Mouse (Mus musculus): ENCODE results near the gene Adgrg5. TPM values are rescaled to one million over a fixed set of nuclear protein-coding genes. Genes with fewer than 3 reads are reported as not detected.

Adgrg5 gene
- polyA plus RNA-seq, 1 experiment from 2014 or later = 0.25 TPM

DNA sequence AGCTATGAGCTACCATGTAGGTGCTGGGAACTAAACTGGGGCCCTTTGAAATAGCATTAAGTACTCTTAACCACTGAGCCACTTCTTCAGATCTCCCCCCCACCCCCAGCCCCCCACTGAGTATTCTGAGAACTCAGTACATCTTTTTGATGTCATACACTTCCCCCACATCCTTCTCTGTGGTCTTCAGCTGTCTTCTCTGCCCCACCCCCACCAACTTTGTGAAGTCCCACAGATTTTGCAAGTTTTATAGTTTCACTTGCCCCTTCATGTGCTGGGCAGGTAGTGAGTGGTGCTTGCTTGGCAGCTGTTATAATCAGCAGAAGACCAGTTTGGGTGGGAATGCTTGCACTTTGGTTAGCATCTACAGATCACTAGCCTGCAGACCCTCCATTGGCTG is 4.2 kb upstream of the Adgrg5 start:
- H3K36me3 ChIP-seq = no peaks in the 10 kb centered on the region
- H3K4me3 ChIP-seq = no peak overlapping the region
- H3K27ac ChIP-seq (replicated peaks) = no peak overlapping the region
- ATAC-seq (ENCODE audit: low FRiP score, low read depth) = no peak
- H3K27me3 ChIP-seq = peaks cover 9% of the 10 kb centered on the region
- no peaks in the 10 kb centered on the region for H3K9me3 ChIP-seq
- no peak overlapping the region for H3K9ac ChIP-seq
- H3K4me1 ChIP-seq (replicated peaks) = peaks cover 36% of the 10 kb centered on the region
- H3K4me2 ChIP-seq = no peak overlapping the region

DNA sequence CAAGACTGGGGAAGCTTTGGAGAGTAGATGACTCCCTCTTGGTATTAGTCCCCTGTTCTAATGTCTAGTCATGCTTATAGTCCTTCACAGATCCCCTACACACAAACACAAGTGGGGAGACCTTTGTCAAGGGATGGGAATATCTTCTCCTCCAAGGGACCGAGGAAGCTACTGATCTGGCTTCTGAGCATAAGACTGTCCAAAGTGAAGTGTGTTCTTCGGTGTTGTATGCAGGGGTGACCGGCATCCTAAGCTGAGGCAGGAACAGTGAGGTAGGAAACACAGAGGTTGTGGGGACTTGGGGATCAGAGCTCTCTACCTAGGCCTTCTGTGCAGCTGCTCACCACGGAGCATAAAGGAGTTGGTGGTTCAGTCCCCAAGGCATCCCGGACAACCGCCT is 1.3 kb upstream of the Adgrg5 start:
- Histone ChIP-seq H3K27me3 (peaks cover 9% of the 10 kb centered on the region), H3K36me3 (no peaks in the 10 kb centered on the region), H3K4me3 (no peak overlapping the region), H3K9ac (no peak overlapping the region), H3K9me3 (no peaks in the 10 kb centered on the region), H3K4me2 (no peak overlapping the region), H3K4me1 (replicated peaks) (peaks cover 14% of the 10 kb centered on the region), H3K27ac (replicated peaks) (no peak overlapping the region)
- ATAC-seq (ENCODE audit: low FRiP score, low read depth) = no peak
- WGBS = 71% methylated on average over 6 of the region's 6 CpGs

DNA sequence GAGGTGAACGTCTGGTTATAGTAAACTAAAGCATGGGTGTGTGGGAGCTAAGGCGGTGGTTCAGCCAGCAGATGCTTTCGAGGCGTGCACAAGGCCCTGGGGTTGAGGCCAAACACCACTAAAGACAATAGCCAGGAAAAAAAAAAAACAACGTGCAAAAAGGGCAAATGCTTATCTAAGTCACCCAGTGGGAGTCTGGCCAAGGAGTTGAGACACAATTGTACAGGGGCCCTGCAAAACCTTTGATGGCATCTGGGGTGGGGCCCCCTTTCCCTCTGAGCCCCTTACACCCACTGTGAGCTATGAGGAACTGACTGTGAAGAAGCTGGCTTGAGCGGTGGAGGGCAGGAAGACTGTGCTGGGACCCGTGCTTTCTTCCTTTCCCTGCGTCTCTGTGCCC is 892 bp upstream of the Adgrg5 start:
- no peaks in the 10 kb centered on the region for H3K36me3 ChIP-seq
- WGBS = 23% methylated on average over 8 of the region's 8 CpGs
- no peak for ATAC-seq (ENCODE audit: low FRiP score, low read depth)
- no peak overlapping the region for H3K9ac ChIP-seq
- no peak overlapping the region for H3K27ac ChIP-seq (replicated peaks)
- peaks cover 9% of the 10 kb centered on the region for H3K4me1 ChIP-seq (replicated peaks)
- H3K4me2 ChIP-seq = no peak overlapping the region
- H3K27me3 ChIP-seq = peaks cover 8% of the 10 kb centered on the region
- no peaks in the 10 kb centered on the region for H3K9me3 ChIP-seq
- H3K4me3 ChIP-seq = no peak overlapping the region

DNA sequence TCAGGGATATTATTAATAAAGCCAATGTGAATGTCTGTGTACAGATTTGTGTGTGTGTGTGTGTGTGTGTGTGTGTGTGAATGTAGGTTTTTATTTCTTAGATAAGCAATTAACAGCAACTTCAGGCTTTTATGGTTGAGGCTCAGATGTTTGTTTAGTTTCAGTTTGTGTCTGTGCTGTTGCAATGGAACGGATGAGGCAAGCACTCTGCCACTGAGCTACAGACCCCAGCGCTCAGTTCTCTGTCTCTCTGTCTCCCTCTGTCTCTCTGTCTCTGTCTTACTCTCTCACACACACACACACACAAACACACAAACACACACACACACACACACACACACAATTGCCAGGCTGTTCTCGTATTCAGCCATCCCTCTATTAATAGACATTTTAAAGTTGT is 4.7 kb downstream of the Adgrg5 start:
- H3K27me3 ChIP-seq = no peaks in the 10 kb centered on the region
- 81% methylated on average over 3 of the region's 3 CpGs for WGBS
- no peaks in the 10 kb centered on the region for H3K4me1 ChIP-seq (replicated peaks)
- no peak overlapping the region for H3K9ac ChIP-seq
- no peak overlapping the region for H3K27ac ChIP-seq (replicated peaks)
- H3K4me3 ChIP-seq = no peak overlapping the region
- no peak for ATAC-seq (ENCODE audit: low FRiP score, low read depth)
- no peaks in the 10 kb centered on the region for H3K36me3 ChIP-seq
- no peak overlapping the region for H3K4me2 ChIP-seq
- no peaks in the 10 kb centered on the region for H3K9me3 ChIP-seq

DNA sequence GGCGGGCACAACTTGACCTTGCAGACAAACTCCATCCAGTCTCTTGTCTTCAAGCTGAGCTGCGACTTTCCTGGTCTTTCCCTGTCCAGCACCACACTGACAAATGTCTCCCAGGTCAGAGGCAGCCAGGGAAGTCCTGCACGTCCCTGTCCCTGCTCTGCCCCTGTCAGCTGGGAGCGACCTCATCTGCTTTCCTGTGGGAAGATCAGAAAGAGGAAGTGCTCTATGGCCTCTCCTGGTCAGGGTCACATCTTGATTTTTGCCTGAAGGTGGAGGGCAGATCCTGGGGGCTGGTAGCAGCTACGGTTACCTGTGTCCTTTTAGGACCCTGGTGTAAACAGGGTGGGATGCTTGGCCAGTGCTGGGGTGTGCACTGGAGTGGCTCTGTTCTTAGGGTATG is 10.4 kb downstream of the Adgrg5 start:
- no peak overlapping the region for H3K27ac ChIP-seq (replicated peaks)
- no peak for ATAC-seq (ENCODE audit: low FRiP score, low read depth)
- WGBS = 64% methylated on average over 5 of the region's 5 CpGs

DNA sequence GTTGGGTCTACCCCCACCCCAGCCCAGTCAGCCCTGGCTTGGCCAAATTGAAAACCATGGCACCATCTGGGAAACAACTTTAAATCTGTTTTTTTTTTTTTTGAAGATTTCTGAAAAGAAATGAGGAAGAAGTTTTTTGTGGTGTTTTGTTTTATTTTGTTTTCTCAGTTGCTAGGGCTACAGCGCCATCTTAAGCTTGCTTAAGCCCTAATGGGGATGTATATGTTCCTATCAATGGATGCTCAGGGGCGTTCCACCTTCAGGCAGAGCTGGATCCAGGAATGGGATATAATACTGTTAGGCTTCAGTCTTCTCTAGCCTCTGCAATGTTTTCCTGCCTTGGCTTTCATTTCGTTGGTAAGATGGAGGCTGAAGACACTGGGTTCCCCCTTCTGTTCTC is 11.7 kb downstream of the Adgrg5 start:
- Histone ChIP-seq H3K36me3 (no peaks in the 10 kb centered on the region), H3K4me2 (no peak overlapping the region), H3K27ac (replicated peaks) (no peak overlapping the region), H3K27me3 (no peaks in the 10 kb centered on the region), H3K4me1 (replicated peaks) (no peaks in the 10 kb centered on the region), H3K4me3 (no peak overlapping the region), H3K9me3 (no peaks in the 10 kb centered on the region), H3K9ac (no peak overlapping the region)
- WGBS = 82% methylated on average over 3 of the region's 3 CpGs
- no peak for ATAC-seq (ENCODE audit: low FRiP score, low read depth)

More for the DNA sequence above, 10.4 kb downstream of the Adgrg5 start:
- no peaks in the 10 kb centered on the region for H3K9me3 ChIP-seq
- H3K4me2 ChIP-seq = no peak overlapping the region
- H3K27me3 ChIP-seq = no peaks in the 10 kb centered on the region
- no peaks in the 10 kb centered on the region for H3K36me3 ChIP-seq
- no peaks in the 10 kb centered on the region for H3K4me1 ChIP-seq (replicated peaks)
- no peak overlapping the region for H3K9ac ChIP-seq
- H3K4me3 ChIP-seq = no peak overlapping the region

DNA sequence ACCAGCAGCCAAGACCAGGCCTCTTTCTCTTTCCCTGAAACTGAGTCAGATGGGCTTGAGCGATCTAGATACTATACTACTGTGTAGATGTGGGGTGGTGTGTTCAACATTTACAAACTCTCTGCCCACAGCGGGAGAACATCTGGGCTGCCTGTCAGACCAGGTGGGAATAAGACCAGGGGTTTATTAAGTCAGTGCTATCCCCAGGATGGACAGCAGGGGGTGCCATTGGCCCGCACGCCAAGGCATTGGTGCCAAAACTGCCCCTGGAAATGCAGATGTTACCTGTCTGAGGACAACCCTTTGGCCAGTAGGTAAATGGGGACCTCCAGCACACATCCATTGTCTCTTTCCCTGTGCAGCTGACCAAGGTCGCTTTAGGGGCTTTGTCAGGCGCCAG is 19.1 kb downstream of the Adgrg5 start:
- no peak overlapping the region for H3K9ac ChIP-seq
- H3K9me3 ChIP-seq = no peaks in the 10 kb centered on the region
- no peaks in the 10 kb centered on the region for H3K4me1 ChIP-seq (replicated peaks)
- 0 out of 2 replicates have a peak, but pooled peaks cover 3% of the 10 kb centered on the region for H3K27me3 ChIP-seq
- H3K27ac ChIP-seq (replicated peaks) = no peak overlapping the region
- 0 out of 2 replicates have a peak, but pooled peaks have one; percentile 49 for ATAC-seq (ENCODE audit: low FRiP score, low read depth)
- no peak overlapping the region for H3K4me2 ChIP-seq
- no peaks in the 10 kb centered on the region for H3K36me3 ChIP-seq
- 17% methylated on average over 6 of the region's 6 CpGs for WGBS
- no peak overlapping the region for H3K4me3 ChIP-seq

DNA sequence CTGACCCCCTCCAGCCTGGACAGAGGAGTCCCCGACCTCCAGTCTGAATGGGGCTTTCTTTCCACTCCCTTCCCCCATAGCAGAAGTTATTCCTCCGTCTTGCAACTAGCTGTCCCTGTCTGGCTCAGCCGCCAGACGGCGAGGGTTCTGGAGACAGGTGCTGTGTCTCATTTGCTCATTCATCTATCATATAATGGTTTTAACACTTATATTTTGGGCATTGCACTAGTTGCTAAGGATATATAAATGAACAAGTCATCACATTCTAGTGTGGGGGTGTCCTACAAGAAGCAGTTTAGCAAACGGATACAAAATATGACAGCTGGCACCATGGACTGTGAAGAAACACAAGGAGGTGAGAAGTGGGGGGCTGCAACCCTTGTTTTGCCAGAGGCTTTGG is 21.7 kb downstream of the Adgrg5 start:
- Histone ChIP-seq H3K4me1 (replicated peaks) (0 out of 2 replicates have a peak, but pooled peaks cover under 1% of the 10 kb centered on the region), H3K36me3 (no peaks in the 10 kb centered on the region), H3K9me3 (no peaks in the 10 kb centered on the region), H3K4me2 (no peak overlapping the region), H3K27ac (replicated peaks) (no peak overlapping the region), H3K9ac (no peak overlapping the region), H3K4me3 (no peak overlapping the region), H3K27me3 (0 out of 2 replicates have a peak, but pooled peaks cover 3% of the 10 kb centered on the region)
- WGBS = 52% methylated on average over 6 of the region's 6 CpGs
- no peak for ATAC-seq (ENCODE audit: low FRiP score, low read depth)

DNA sequence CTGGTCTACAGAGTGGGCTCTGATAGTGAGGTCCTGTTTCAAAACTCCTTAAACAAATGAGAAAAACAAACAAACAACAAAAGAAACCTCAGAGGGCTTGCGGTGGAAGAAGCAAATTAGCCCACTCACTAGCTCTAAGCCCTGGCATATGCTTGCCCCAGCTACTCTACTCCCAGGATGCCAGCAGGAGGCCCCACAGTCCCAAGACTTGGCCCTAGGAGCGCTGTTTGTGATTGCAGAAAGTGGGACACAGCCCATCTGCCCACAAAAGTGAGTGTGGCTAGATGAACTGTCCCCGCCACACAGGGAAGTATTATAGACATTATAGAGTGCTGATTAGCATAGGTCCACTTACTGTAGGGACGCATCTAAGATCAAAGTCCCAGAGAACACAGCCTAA is 24.9 kb downstream of the Adgrg5 start:
- Histone ChIP-seq H3K27ac (replicated peaks) (no peak overlapping the region), H3K36me3 (no peaks in the 10 kb centered on the region), H3K9me3 (no peaks in the 10 kb centered on the region), H3K4me2 (no peak overlapping the region), H3K4me1 (replicated peaks) (0 out of 2 replicates have a peak, but pooled peaks cover 5% of the 10 kb centered on the region), H3K27me3 (no peaks in the 10 kb centered on the region), H3K4me3 (no peak overlapping the region), H3K9ac (no peak overlapping the region)
- no peak for ATAC-seq (ENCODE audit: low FRiP score, low read depth)
- 78% methylated on average over 4 of the region's 4 CpGs for WGBS

DNA sequence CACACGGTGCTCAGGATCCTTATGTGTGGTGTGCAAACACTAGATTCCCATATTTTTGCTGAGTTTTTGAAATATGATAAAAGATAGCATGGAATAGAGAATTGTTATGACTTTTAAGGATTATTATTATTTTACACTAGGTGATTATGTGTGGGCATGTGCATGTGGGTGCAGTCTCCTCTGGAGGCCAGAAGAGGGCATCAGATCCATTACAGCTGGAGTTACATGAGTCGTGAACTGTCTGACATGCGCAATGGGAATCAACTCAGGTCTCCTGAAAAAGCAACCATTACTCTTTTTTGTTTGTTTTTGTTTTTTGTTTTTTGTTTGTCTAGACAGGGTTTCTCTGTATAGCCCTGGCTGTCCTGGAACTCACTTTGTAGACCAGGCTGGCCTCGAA is 25.5 kb downstream of the Adgrg5 start:
- H3K36me3 ChIP-seq = no peaks in the 10 kb centered on the region
- no peak for ATAC-seq (ENCODE audit: low FRiP score, low read depth)
- no peak overlapping the region for H3K9ac ChIP-seq
- H3K27ac ChIP-seq (replicated peaks) = no peak overlapping the region
- no peak overlapping the region for H3K4me2 ChIP-seq
- WGBS = 91% methylated on average over 4 of the region's 4 CpGs
- H3K9me3 ChIP-seq = no peaks in the 10 kb centered on the region
- no peak overlapping the region for H3K4me3 ChIP-seq
- H3K4me1 ChIP-seq (replicated peaks) = 0 out of 2 replicates have a peak, but pooled peaks cover 5% of the 10 kb centered on the region
- no peaks in the 10 kb centered on the region for H3K27me3 ChIP-seq

DNA sequence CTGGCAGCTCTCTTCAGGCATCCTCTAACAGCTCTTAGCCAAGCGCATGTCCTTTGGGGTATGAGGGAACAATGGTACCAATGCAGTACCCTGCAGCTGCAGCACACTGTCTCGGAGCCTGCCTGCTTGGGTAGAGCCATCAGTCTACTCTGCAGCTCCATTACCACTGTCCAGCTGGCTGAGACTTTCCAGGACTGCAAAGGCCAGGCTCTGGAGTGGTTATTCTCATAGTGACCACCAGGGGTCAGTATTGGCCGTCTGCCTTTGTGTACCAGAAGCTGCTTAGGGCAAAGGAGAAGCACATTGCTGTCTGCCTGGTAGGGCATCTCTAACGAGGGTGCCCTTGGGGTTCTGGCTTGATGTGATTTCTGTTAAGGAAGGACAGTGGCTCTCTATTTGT is 26.6 kb downstream of the Adgrg5 start:
- Histone ChIP-seq H3K27me3 (no peaks in the 10 kb centered on the region), H3K4me2 (no peak overlapping the region), H3K9ac (no peak overlapping the region), H3K4me3 (no peak overlapping the region), H3K36me3 (no peaks in the 10 kb centered on the region), H3K9me3 (no peaks in the 10 kb centered on the region), H3K4me1 (replicated peaks) (peaks cover 14% of the 10 kb centered on the region; the same call in 1 of the 2 replicates), H3K27ac (replicated peaks) (no peak overlapping the region)
- WGBS = 19% methylated on average over 4 of the region's 4 CpGs
- ATAC-seq (ENCODE audit: low FRiP score, low read depth) = peak; percentile 77

DNA sequence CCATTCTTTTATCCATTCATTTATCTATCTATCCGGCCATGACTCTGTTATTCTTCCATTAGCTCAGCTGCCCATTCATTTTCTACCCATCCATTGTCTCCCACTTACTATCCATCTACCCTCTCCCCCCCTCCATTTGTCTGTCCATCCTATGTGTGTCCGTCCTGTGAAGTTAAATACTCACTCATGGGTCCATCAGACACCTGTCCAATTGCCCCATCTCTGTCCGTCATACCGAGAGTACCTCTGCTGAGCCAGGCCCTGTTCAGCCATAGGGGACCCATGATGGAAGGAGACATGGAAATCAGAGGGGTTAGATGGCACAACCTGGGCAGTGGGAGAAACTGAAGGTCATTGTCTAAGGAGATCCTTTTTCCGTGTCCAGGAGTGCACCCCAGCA is 27.0 kb downstream of the Adgrg5 start:
- ATAC-seq (ENCODE audit: low FRiP score, low read depth) = no peak
- 71% methylated on average over 5 of the region's 5 CpGs for whole genome bisulfite sequencing
- Histone ChIP-seq H3K9ac (no peak overlapping the region), H3K4me3 (no peak overlapping the region), H3K4me1 (replicated peaks) (peaks cover 14% of the 10 kb centered on the region; the same call in 1 of the 2 replicates), H3K27me3 (no peaks in the 10 kb centered on the region), H3K9me3 (no peaks in the 10 kb centered on the region), H3K36me3 (no peaks in the 10 kb centered on the region), H3K4me2 (no peak overlapping the region), H3K27ac (replicated peaks) (no peak overlapping the region)

DNA sequence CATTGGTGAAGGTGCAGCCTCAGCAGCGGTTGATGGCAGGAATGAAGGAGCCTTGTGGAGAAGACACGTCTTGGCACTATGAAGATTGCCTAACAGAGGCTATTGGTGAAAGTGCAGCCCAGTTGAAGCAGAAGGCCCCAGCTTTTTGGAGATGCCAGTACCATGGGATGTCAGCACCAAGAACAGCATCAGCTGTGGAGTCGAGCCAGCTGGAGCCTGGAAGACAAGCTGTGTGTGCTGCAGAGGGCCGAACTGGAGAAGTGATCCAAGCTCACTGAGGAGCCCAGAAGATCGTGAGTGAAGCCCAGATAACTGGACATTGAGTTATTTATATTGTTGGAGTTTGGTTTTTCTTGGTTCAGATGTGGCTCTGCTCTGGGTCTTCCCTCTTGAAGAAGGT is 28.6 kb downstream of the Adgrg5 start:
- no peak overlapping the region for H3K4me3 ChIP-seq
- peaks cover 14% of the 10 kb centered on the region; the same call in 1 of the 2 replicates for H3K4me1 ChIP-seq (replicated peaks)
- H3K9me3 ChIP-seq = no peaks in the 10 kb centered on the region
- no peak overlapping the region for H3K4me2 ChIP-seq
- no peak overlapping the region for H3K9ac ChIP-seq
- no peak for ATAC-seq (ENCODE audit: low FRiP score, low read depth)
- H3K36me3 ChIP-seq = no peaks in the 10 kb centered on the region
- H3K27me3 ChIP-seq = no peaks in the 10 kb centered on the region
- no peak overlapping the region for H3K27ac ChIP-seq (replicated peaks)
- 83% methylated on average over 5 of the region's 5 CpGs for WGBS
